Mouse (Mus musculus): ENCODE data around the gene Gjb3.

GRCm38 (mm10) chr4:127325276-127325675, 5.4 kb downstream of the Gjb3 start:
- TF ChIP-seq CTCF (IDR thresholded peaks at IDR 0.05; ENCODE audit: low read depth) (no peak), EP300 (IDR thresholded peaks at IDR 0.05; ENCODE audit: low read depth) (no peak)
